Mouse (Mus musculus): Measurements from ENCODE around the gene En1. TPM values are rescaled to one million over a fixed set of nuclear protein-coding genes. Genes with fewer than 3 reads are reported as not detected.

The En1 gene
- polyA plus RNA-seq, 1 experiment from 2014 or later, result not detected

DNA sequence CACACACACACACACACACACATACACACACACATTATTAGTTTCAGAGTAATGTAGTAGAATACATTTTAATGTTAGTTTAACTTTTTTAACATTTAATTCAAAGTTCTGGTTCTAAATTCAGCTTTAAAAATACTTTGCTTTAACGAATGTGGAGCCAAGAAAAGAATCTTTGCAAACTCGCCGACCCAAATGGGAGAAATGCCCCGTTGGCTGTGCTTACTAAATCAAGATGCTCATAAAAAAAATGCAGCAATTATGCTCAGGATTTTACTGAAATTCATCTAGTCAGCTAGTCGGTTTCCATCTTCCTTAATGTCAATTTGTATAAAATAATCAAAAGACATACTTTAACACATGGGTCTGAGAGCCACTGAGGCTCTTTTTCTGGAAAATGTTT lies 49.8 kb downstream of the En1 start:
- Histone ChIP-seq H3K9ac (replicated peaks) (no peak overlapping the region), H3K4me1 (no peaks in the 10 kb centered on the region), H3K36me3 (no peaks in the 10 kb centered on the region), H3K4me2 (replicated peaks) (no peak overlapping the region), H3K27me3 (peaks cover 8% of the 10 kb centered on the region; the same call in 1 of the 2 replicates), H3K27ac (replicated peaks) (no peak overlapping the region), H3K4me3 (no peak overlapping the region), H3K9me3 (no peaks in the 10 kb centered on the region)
- ATAC-seq (replicated peaks), result no peak
- WGBS, result 77% methylated on average over 5 of the region's 5 CpGs

DNA sequence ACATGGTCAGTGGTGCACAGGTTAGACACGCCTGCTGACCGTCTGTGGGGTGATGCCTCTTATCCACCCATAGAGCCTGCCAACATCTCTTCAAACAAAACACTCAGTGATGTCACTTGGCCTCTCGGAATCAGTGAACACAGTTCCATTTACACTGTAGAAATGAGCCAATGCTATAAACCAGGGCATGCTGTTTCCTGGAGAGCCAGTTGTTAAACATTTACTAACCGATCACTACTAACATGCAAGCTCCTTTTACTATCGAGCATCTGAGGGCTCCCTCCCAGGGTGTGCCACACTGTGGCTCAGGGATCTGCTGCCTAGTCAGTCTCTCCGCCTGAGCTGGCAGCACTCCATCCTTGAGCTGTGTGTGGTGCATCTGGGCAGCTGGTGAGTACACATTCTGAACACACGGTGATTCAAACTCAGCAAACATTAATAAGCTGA lies 52.8 kb downstream of the En1 start:
- 0 out of 2 replicates have a peak, but pooled peaks have one; percentile 43 for ATAC-seq (replicated peaks)
- no peak overlapping the region for H3K4me3 ChIP-seq
- no peak overlapping the region for H3K9ac ChIP-seq (replicated peaks)
- H3K27ac ChIP-seq (replicated peaks), result no peak overlapping the region
- H3K36me3 ChIP-seq, result no peaks in the 10 kb centered on the region
- H3K9me3 ChIP-seq, result no peaks in the 10 kb centered on the region
- no peaks in the 10 kb centered on the region; the same call in 1 of the 2 replicates for H3K27me3 ChIP-seq
- WGBS, result 66% methylated on average over 7 of the region's 7 CpGs
- no peaks in the 10 kb centered on the region for H3K4me1 ChIP-seq
- H3K4me2 ChIP-seq (replicated peaks), result no peak overlapping the region

Other genes with a start within 250 kb of the En1 start
- 0.20 TPM in 1 of 2 replicates, not detected in the other for gene Marco, start 97.4 kb upstream of the En1 start, polyA plus RNA-seq (2015; fragmentation: Nextera tagmentation; extraction: Ambion mirVana)

Measured in forebrain, embryonic 15.5 days (tissue).